Mouse (Mus musculus) midbrain, embryonic 10.5 days (tissue): ENCODE data around the gene Adig. TPM values are rescaled to one million over a fixed set of nuclear protein-coding genes. Genes with fewer than 3 reads are reported as not detected.

Experiments used
- DNase-seq: peaks from one replicate; pipeline ENCODE4 v3.0.0-alpha.2; 2017; ENCODE audit warnings: low spot score
- H3K27ac ChIP-seq: fragments of 300-500 bp; sonication (generic); replicated peaks from 2 replicates; pipeline ENCODE4 v1.5.1; 2016; ENCODE audit warnings: mild to moderate bottlenecking
- H3K27me3 ChIP-seq: fragments of 300-500 bp; sonication (generic); 2 replicates; pipeline ENCODE4 v1.6.1; 2016; ENCODE audit warnings: low read depth, mild to moderate bottlenecking; ENCODE audit not compliant: poor library complexity, severe bottlenecking
- H3K36me3 ChIP-seq: fragments of 300-500 bp; sonication (generic); 2 replicates; pipeline ENCODE4 v1.6.1; 2016; ENCODE audit warnings: mild to moderate bottlenecking, moderate library complexity
- H3K4me1 ChIP-seq: fragments of 300-500 bp; sonication (generic); 2 replicates; pipeline ENCODE4 v1.6.1; 2016
- H3K4me3 ChIP-seq: fragments of 300-500 bp; sonication (generic); 2 replicates; pipeline ENCODE4 v1.5.1; 2016; ENCODE audit warnings: mild to moderate bottlenecking, moderate library complexity
- H3K9me3 ChIP-seq: fragments of 300-500 bp; sonication (generic); replicated peaks from 2 replicates; pipeline ENCODE4 v1.6.1; 2016; ENCODE audit warnings: mild to moderate bottlenecking
- WGBS: fragments of 180-500 bp; shearing (Covaris S2); methylation state at CpG from one replicate; pipeline ENCODE4 v1.1.7; 2016; 5-methylcytosine and 5-hydroxymethylcytosine counted together
- polyA plus RNA-seq: library from polyadenylated mRNA; unstranded; fragments of >200 nt; fragmentation: Nextera tagmentation; extraction: Ambion mirVana; gene quantifications from 2 replicates; pipeline ENCODE4 v1.2.1, GENCODE M21; 2016

Adig gene
- polyA plus RNA-seq, 1 experiment from 2014 or later, result not detected

GRCm38 (mm10) chr2:158550067-158550466, 47.7 kb downstream of the Adig start:
- WGBS, result 8% methylated on average over 3 of the region's 3 CpGs
- DNase-seq, result peak; percentile 81
- Histone ChIP-seq H3K36me3 (no peaks in the 10 kb centered on the region), H3K9me3 (no peaks in the 10 kb centered on the region), H3K27me3 (peaks cover 76% of the 10 kb centered on the region), H3K27ac (no peak overlapping the region), H3K4me1 (peaks cover 9% of the 10 kb centered on the region), H3K4me3 (no peak overlapping the region)

GRCm38 (mm10) chr2:158554366-158554765, 52.0 kb downstream of the Adig start:
- H3K27me3 ChIP-seq, result peaks cover 73% of the 10 kb centered on the region

GRCm38 (mm10) chr2:158555252-158555651, 52.8 kb downstream of the Adig start:
- WGBS, result 3% methylated on average over 7 of the region's 7 CpGs
- H3K4me1 ChIP-seq, result peaks cover 29% of the 10 kb centered on the region
- H3K36me3 ChIP-seq, result no peaks in the 10 kb centered on the region
- H3K27me3 ChIP-seq, result peaks cover 65% of the 10 kb centered on the region
- H3K9me3 ChIP-seq, result no peaks in the 10 kb centered on the region
- H3K4me3 ChIP-seq, result peak overlapping the region; percentile 48
- no peak for DNase-seq
- no peak overlapping the region for H3K27ac ChIP-seq

More at GRCm38 (mm10) chr2:158554366-158554765, 52.0 kb downstream of the Adig start:
- no peak for DNase-seq
- H3K4me1 ChIP-seq, result peaks cover 20% of the 10 kb centered on the region
- no peak overlapping the region for H3K4me3 ChIP-seq
- H3K9me3 ChIP-seq, result no peaks in the 10 kb centered on the region
- 13% methylated on average over 10 of the region's 10 CpGs for WGBS
- no peak overlapping the region for H3K27ac ChIP-seq
- no peaks in the 10 kb centered on the region for H3K36me3 ChIP-seq

- WGBS, result 1% methylated on average over 8 of the region's 8 CpGs
- peaks cover 34% of the 10 kb centered on the region for H3K4me1 ChIP-seq
- H3K27me3 ChIP-seq, result peaks cover 59% of the 10 kb centered on the region
- peak overlapping the region; percentile 48 for H3K4me3 ChIP-seq
- 0 out of 2 replicates have a peak overlapping the region, but pooled peaks have one; percentile 23 for H3K27ac ChIP-seq
- H3K9me3 ChIP-seq, result no peaks in the 10 kb centered on the region
- no peak for DNase-seq
- H3K36me3 ChIP-seq, result no peaks in the 10 kb centered on the region
Measured at GRCm38 (mm10) chr2:158555812-158556211, 53.4 kb downstream of the Adig start.

- Histone ChIP-seq H3K4me1 (peaks cover 38% of the 10 kb centered on the region), H3K27ac (0 out of 2 replicates have a peak overlapping the region, but pooled peaks have one; percentile 23), H3K9me3 (no peaks in the 10 kb centered on the region), H3K27me3 (peaks cover 55% of the 10 kb centered on the region), H3K4me3 (peak overlapping the region; percentile 48), H3K36me3 (no peaks in the 10 kb centered on the region)
- DNase-seq, result peak; percentile 80
- under 1% methylated on average over 20 of the region's 20 CpGs for WGBS
Measured at GRCm38 (mm10) chr2:158556225-158556624, 53.8 kb downstream of the Adig start.

- H3K4me3 ChIP-seq, result no peak overlapping the region
- peaks cover 43% of the 10 kb centered on the region for H3K4me1 ChIP-seq
- 10% methylated on average over 5 of the region's 5 CpGs for WGBS
- DNase-seq, result no peak
- H3K9me3 ChIP-seq, result no peaks in the 10 kb centered on the region
- peaks cover 50% of the 10 kb centered on the region for H3K27me3 ChIP-seq
- no peaks in the 10 kb centered on the region for H3K36me3 ChIP-seq
- H3K27ac ChIP-seq, result no peak overlapping the region
Measured at GRCm38 (mm10) chr2:158556750-158557149, 54.3 kb downstream of the Adig start.

Other genes with a start within 250 kb of the Adig start
- gene Bpi, start 244.5 kb upstream of the Adig start, polyA plus RNA-seq, result not detected in 2 replicates
- gene Lbp, start 196.1 kb upstream of the Adig start, polyA plus RNA-seq, result 1.6 and 2.0 TPM in 2 replicates
- 36.4 and 55.1 TPM in 2 replicates for gene Snhg11, start 127.0 kb upstream of the Adig start, polyA plus RNA-seq
- gene Ralgapb, start 92.8 kb upstream of the Adig start, polyA plus RNA-seq, result 11.0 and 11.6 TPM in 2 replicates
- 0.21 and 0.35 TPM in 2 replicates for gene Arhgap40, start 10.2 kb downstream of the Adig start, polyA plus RNA-seq
- 0.25 and 0.68 TPM in 2 replicates for gene Slc32a1, start 108.2 kb downstream of the Adig start, polyA plus RNA-seq
- 14.1 and 14.8 TPM in 2 replicates for gene Actr5, start 122.3 kb downstream of the Adig start, polyA plus RNA-seq
- 3.6 and 3.7 TPM in 2 replicates for gene Ppp1r16b, start 162.8 kb downstream of the Adig start, polyA plus RNA-seq